Mouse (Mus musculus) intestine, embryonic 16.5 days (tissue): ENCODE results near the gene Sirt7. TPM values are rescaled to one million over a fixed set of nuclear protein-coding genes. Genes with fewer than 3 reads are reported as not detected.

ENCODE experiments used
- ATAC-seq: fragments of 200-750 bp; cut with Nextera tagmentation; 2 replicates; pipeline ENCODE4 v1.8.0; 2017; ENCODE audit warnings: moderate TSS enrichment, moderate library complexity
- H3K27ac ChIP-seq: fragments of 300-500 bp; sonication (generic); 2 replicates; pipeline ENCODE4 v1.5.1; 2014; ENCODE audit warnings: mild to moderate bottlenecking, low read length
- H3K27me3 ChIP-seq: fragments of 300-500 bp; sonication (generic); replicated peaks from 2 replicates; pipeline ENCODE4 v1.6.1; 2014; ENCODE audit warnings: low read length, control low read depth, mixed read lengths; ENCODE audit not compliant: control insufficient read depth, insufficient read depth
- H3K36me3 ChIP-seq: fragments of 300-500 bp; sonication (generic); 2 replicates; pipeline ENCODE4 v1.6.1; 2014; ENCODE audit warnings: low read length, control low read depth; ENCODE audit not compliant: control insufficient read depth, insufficient read depth
- H3K4me1 ChIP-seq: fragments of 300-500 bp; sonication (generic); 2 replicates; pipeline ENCODE4 v1.6.1; 2014; ENCODE audit warnings: low read length, control low read depth, mixed read lengths; ENCODE audit not compliant: control insufficient read depth, insufficient read depth
- H3K4me2 ChIP-seq: fragments of 300-500 bp; sonication (generic); 2 replicates; pipeline ENCODE4 v1.6.1; 2014; ENCODE audit warnings: low read depth, low read length, control low read depth
- H3K4me3 ChIP-seq: fragments of 300-500 bp; sonication (generic); 2 replicates; pipeline ENCODE4 v1.5.1; 2014; ENCODE audit warnings: mild to moderate bottlenecking, low read length
- H3K9ac ChIP-seq: fragments of 300-500 bp; sonication (generic); 2 replicates; pipeline ENCODE4 v1.6.1; 2014; ENCODE audit warnings: low read depth, low read length
- H3K9me3 ChIP-seq: fragments of 300-500 bp; sonication (generic); 2 replicates; pipeline ENCODE4 v1.6.1; 2016; ENCODE audit warnings: low read length, control low read depth; ENCODE audit not compliant: control insufficient read depth
- WGBS: fragments of 180-500 bp; shearing (Covaris S2); extraction: QIAGEN DNeasy Blood & Tissue Kit; methylation state at CpG from one replicate; pipeline ENCODE4 v1.1.7; 2014; 5-methylcytosine and 5-hydroxymethylcytosine counted together
- polyA plus RNA-seq: library from polyadenylated mRNA; unstranded; fragments of >200 nt; fragmentation: Nextera tagmentation; extraction: Ambion mirVana; gene quantifications from 2 replicates; pipeline ENCODE4 v1.2.1, GENCODE M21; 2015

The Sirt7 gene
- polyA plus RNA-seq, 1 experiment from 2014 or later = 47.7 TPM

DNA sequence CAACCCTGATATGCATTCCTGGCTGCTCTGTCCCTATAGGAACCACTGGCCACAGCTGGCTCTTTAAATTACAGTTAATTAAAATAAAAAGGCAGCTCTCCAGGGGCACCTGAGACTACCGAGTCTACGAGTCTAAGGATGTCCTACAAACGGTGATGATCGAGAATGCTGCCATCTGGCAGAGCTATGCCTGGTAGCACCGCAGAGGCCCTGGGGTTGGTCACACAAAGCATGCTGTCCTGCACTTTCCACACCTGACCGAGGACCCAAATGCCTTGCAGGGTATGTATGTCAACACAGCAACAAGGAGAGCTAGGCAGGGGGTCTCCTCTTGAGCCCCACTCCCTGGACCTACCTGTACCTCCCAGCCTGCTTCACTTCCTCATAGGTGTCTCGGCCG is 11.1 kb downstream of the Sirt7 start:
- 84% methylated on average over 8 of the region's 8 CpGs for WGBS
- Histone ChIP-seq H3K4me2 (no peak overlapping the region), H3K36me3 (peaks cover 29% of the 10 kb centered on the region), H3K9ac (no peak overlapping the region), H3K4me1 (peaks cover 28% of the 10 kb centered on the region), H3K4me3 (no peak overlapping the region), H3K27ac (no peak overlapping the region), H3K9me3 (no peaks in the 10 kb centered on the region), H3K27me3 (no peaks in the 10 kb centered on the region)
- ATAC-seq = no peak

DNA sequence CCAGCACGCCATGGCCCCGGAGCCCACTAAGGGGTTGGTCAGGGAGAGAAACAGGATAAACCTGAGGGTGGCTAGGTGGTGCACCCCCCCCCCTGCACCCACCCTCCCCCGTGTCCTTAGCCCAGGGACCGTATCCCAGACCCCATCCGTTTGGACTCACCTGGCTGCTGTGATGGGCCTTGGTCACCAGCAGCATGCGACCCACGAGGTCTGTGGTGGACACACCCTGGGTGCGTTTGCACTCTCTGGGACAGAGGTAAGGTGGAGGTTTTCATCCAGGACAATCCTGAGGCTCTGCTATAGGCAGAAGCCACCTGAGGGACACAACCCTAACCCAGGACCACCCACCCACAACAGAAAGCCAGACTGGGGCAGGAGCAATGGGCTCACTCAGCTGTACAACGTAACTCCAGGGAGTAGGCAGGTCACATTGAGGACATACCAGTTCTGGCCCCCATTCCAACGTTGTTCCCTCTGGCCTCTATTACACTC is 11.5 kb downstream of the Sirt7 start:
- Histone ChIP-seq H3K36me3 (peaks cover 29% of the 10 kb centered on the region), H3K4me2 (no peak overlapping the region), H3K9ac (no peak overlapping the region), H3K27me3 (no peaks in the 10 kb centered on the region), H3K4me1 (peaks cover 32% of the 10 kb centered on the region), H3K4me3 (no peak overlapping the region), H3K27ac (no peak overlapping the region), H3K9me3 (no peaks in the 10 kb centered on the region)
- no peak for ATAC-seq
- 89% methylated on average over 10 of the region's 10 CpGs for WGBS

DNA sequence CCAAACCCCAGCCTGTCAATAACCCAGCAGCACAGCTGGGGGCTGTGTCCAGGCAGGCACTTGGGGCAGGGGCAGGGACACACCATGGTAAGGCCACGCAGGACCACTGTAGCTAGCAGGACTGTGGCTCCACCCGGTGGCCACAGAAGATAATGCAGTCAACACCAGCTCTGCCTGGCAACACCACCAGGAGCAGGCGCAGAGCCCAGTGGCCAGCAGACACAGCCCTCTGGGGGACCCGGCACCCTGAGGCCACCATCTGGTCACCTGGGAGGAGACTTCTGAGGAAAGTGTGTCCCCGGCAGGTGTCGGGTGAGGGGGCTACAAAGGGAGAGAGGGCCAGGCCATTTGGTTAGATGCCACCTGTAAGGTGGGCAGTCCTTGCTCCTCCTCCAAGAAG is 12.3 kb downstream of the Sirt7 start:
- WGBS = 38% methylated on average over 6 of the region's 6 CpGs
- peaks cover 29% of the 10 kb centered on the region for H3K36me3 ChIP-seq

DNA sequence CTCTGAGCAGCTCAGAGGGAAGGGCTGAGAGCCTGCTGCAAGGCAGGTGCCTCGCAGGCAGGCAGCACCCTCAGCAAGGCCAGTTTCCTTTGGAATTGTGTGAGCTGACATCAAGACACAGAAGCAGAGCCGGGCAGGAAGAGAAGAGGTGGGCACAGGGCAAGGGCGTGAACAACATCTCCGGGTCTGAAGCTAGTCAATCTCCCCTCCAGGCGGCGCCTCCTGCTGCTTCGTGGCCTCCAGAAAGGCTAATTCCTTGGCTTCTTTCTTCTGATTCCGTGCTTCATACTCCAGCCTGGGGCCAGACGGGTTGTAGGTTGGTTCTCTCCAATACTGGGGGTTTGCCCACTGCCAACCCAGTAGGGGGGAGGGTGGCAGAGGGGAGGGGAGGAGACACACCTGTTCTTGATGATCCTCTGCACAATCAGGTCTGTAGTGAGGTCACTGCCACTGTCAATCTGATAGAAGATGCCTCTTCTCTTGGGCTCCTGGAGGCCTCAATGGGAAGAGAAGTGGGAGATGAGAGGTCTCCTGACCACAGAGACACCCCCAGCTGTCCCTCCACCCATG is 14.5 kb downstream of the Sirt7 start:
- H3K36me3 ChIP-seq = peaks cover 29% of the 10 kb centered on the region
- no peak overlapping the region for H3K4me2 ChIP-seq
- H3K4me3 ChIP-seq = no peak overlapping the region
- H3K9me3 ChIP-seq = no peaks in the 10 kb centered on the region
- ATAC-seq = no peak
- H3K9ac ChIP-seq = no peak overlapping the region
- WGBS = 88% methylated on average over 9 of the region's 9 CpGs
- H3K27me3 ChIP-seq = no peaks in the 10 kb centered on the region
- no peak overlapping the region for H3K27ac ChIP-seq
- peaks cover 24% of the 10 kb centered on the region for H3K4me1 ChIP-seq

More for the DNA sequence above, 12.3 kb downstream of the Sirt7 start:
- no peak overlapping the region for H3K4me2 ChIP-seq
- H3K27ac ChIP-seq = no peak overlapping the region
- no peaks in the 10 kb centered on the region for H3K9me3 ChIP-seq
- no peak for ATAC-seq
- H3K4me3 ChIP-seq = no peak overlapping the region
- H3K4me1 ChIP-seq = peaks cover 39% of the 10 kb centered on the region
- H3K9ac ChIP-seq = no peak overlapping the region
- no peaks in the 10 kb centered on the region for H3K27me3 ChIP-seq

DNA sequence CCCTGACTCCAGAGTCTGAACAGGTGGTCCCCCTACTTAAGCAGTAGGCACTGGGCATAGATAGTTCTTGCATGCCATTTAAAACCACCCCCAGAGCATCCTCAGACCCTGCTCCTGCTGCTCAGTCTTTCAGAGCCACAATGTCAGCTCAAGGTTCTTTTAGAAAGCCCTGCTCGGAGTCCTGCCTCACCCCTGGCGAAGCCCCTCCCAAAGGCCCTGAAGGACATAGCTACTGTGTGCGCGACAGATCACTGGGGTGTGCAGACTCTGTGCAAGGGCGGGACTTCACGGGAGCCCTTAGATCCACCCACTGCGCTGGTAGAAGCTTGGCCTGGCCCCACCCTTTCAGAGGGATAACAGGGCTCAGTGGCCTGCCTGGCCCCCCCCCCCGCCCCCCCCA is 15.8 kb downstream of the Sirt7 start:
- 40% methylated on average over 7 of the region's 8 CpGs for WGBS
- Histone ChIP-seq H3K27me3 (no peaks in the 10 kb centered on the region), H3K9me3 (no peaks in the 10 kb centered on the region), H3K27ac (no peak overlapping the region), H3K4me1 (peaks cover 20% of the 10 kb centered on the region), H3K9ac (peak overlapping the region; percentile 66; the same call in 1 of the 2 replicates), H3K4me3 (no peak overlapping the region), H3K36me3 (peaks cover 29% of the 10 kb centered on the region), H3K4me2 (no peak overlapping the region)
- peak; percentile 68 for ATAC-seq

DNA sequence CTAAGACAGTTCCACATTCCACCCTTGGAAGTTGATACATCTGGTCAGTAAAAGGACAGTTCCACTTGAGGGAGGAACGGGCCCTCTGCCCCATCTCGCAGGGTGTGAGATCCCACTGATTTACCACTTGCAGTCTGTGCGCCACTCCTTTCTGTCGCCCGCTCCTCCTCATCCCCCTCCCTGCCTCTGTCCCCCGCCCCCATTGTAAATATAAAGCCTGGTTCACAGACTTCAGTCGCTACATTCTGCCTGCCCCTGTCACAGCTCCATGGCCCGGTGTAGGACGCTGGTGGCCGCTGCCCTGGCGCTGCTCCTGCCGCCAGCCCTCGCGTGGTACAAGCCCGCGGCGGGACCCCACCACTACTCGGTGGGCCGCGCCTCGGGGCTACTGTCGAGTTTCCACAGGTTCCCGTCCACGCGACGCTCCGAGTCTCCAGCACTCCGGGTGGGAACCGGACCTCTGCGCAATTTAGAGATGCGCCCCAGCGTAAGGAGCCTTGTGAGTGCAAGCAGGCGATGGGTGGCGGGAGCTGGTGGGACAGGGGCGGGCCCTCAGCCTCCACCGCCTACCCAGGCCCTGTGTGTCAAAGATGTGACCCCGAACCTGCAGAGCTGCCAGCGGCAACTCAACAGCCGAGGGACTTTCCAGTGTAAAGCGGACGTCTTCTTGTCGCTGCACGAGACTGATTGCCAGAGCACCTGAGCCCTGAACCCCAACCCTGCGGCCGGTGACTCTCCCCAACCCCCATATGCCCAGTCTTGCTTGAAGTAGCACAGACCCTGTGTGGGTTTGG is 16.6 kb downstream of the Sirt7 start, which contains the start of gene Npb:
Npb (plus strand) TSS at position 237 of the 794 bp plus-strand sequence.
- Histone ChIP-seq H3K4me1 (peaks cover 20% of the 10 kb centered on the region), H3K4me2 (peak within 1 kb of the TSS; percentile 55), H3K27me3 (no peaks in the 10 kb centered on the region), H3K9me3 (no peaks in the 10 kb centered on the region), H3K9ac (peak within 1 kb of the TSS; percentile 66), H3K36me3 (peaks cover 25% of the 10 kb centered on the region), H3K4me3 (peak within 1 kb of the TSS; percentile 29), H3K27ac (no peak within 1 kb of the TSS)
- 7% methylated on average over 45 of the region's 45 CpGs for WGBS
- ATAC-seq = peak; percentile 21; the same call in 1 of the 2 replicates

DNA sequence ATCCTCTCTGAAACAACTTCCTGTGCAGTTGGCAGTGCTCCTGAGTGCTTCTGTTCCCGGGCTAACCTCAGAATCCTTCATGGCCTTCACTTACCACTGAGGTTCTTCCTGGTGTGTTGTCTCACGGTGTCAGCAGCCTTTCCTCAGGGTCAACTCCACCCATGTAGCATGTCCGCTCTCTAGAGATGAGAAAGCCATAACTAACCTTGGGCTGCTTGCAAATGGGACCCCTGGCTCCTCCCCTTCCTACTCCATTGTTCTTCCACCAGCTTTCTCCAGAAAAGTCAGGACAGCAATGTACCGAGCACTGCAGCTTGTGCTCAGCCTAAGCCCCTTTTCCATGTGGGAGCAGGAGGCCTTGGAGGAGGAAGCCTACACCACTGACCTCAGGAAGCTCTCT is 18.3 kb downstream of the Sirt7 start:
- Histone ChIP-seq H3K4me3 (no peak overlapping the region), H3K36me3 (peaks cover 11% of the 10 kb centered on the region), H3K9me3 (no peaks in the 10 kb centered on the region), H3K4me1 (peaks cover 20% of the 10 kb centered on the region), H3K9ac (no peak overlapping the region), H3K27me3 (no peaks in the 10 kb centered on the region), H3K4me2 (no peak overlapping the region), H3K27ac (no peak overlapping the region)
- no peak for ATAC-seq
- WGBS = 69% methylated on average over 4 of the region's 4 CpGs

DNA sequence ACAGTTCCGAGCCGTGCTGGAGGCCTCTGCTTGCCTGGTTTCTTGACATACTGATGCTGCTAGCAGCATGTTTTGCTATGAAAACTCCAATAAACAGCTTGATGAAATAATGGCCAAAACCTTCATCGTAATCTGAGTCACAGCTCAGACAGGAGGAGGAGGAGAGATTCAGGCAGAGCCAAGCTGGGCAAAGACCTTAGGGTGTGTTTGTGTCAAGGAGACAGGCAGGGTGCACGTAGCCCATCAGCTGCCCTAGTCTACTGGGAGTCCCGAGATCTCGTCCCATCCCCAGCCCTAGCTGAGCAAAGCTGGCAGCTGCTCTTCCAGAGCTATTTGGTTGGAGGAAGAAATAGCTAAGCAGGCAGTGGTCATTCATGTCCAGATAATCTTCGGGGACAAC is 19.4 kb downstream of the Sirt7 start:
- Histone ChIP-seq H3K27ac (no peak overlapping the region), H3K4me2 (no peak overlapping the region), H3K4me3 (no peak overlapping the region), H3K9me3 (no peaks in the 10 kb centered on the region), H3K36me3 (peaks cover 2% of the 10 kb centered on the region), H3K27me3 (no peaks in the 10 kb centered on the region), H3K4me1 (peaks cover 20% of the 10 kb centered on the region), H3K9ac (no peak overlapping the region)
- WGBS = 94% methylated on average over 7 of the region's 7 CpGs
- no peak for ATAC-seq

DNA sequence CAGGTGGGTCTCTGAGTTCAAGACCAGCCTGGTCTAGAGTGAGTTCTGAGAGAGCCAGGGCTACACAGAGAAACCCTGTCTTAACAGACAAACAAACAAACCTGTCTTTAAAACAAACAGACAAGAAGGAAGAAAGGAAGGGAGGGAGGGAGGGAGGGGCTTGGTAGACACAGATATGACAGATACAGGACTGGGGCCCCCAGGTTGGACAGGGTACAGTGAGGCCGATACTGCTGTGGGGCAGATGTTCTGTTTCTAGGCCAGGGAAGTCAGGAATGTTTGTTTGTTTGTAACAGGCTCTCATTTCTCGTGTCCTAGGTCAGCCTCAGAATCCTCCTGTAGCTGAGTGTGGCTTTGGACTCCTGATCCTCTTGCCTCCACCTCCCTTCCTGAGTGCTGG is 21.5 kb downstream of the Sirt7 start:
- no peak overlapping the region for H3K4me2 ChIP-seq
- no peak overlapping the region for H3K27ac ChIP-seq
- H3K9ac ChIP-seq = no peak overlapping the region
- peaks cover 19% of the 10 kb centered on the region for H3K4me1 ChIP-seq
- ATAC-seq = no peak
- H3K4me3 ChIP-seq = no peak overlapping the region
- no peaks in the 10 kb centered on the region for H3K9me3 ChIP-seq
- peaks cover 2% of the 10 kb centered on the region; the same call in 1 of the 2 replicates for H3K36me3 ChIP-seq
- 75% methylated on average over 2 of the region's 2 CpGs for WGBS
- H3K27me3 ChIP-seq = no peaks in the 10 kb centered on the region
